Mouse (Mus musculus): Measurements from ENCODE around the gene Etv5.
"Not testable (repeated sequence)": the region's sequence is repeated elsewhere in the genome, so short reads cannot be mapped to it uniquely, and the experiment has no call there.

Gene Etv5

GRCm38 (mm10) chr16:22398354-22398753 lies 41.2 kb downstream of the Etv5 start:
- in situ Hi-C loops (cut with MboI, MseI): loop anchor here (25.0 kb wide), 1 partner anchor 414 kb away; the partner anchor contains the start of gene Crygs

GRCm38 (mm10) chr16:22396420-22396819 lies 43.1 kb downstream of the Etv5 start:
- in situ Hi-C loops (cut with MboI, MseI): loop anchor here (25.0 kb wide), 1 partner anchor 416 kb away; the partner anchor contains the start of gene Crygs

- in situ Hi-C loops (cut with MboI, MseI): loop anchor here (25.0 kb wide), 1 partner anchor 417 kb away; the partner anchor contains the start of gene Crygs
These were observed 44.2 kb downstream of the Etv5 start for GRCm38 (mm10) chr16:22395093-22395844.

- in situ Hi-C loops (cut with MboI, MseI): loop anchor here (25.0 kb wide), 1 partner anchor 422 kb away; the partner anchor contains the start of gene Crygs
These were observed 49.1 kb downstream of the Etv5 start for GRCm38 (mm10) chr16:22390348-22390897.

GRCm38 (mm10) chr16:22389146-22389911 lies 50.2 kb downstream of the Etv5 start:
- in situ Hi-C loops (cut with MboI, MseI): loop anchor here (25.0 kb wide), 1 partner anchor 423 kb away; the partner anchor contains the start of gene Crygs

- in situ Hi-C loops (cut with MboI, MseI): loop anchor here (25.0 kb wide), 1 partner anchor 425 kb away; the partner anchor contains the start of gene Crygs
These were observed 51.8 kb downstream of the Etv5 start for GRCm38 (mm10) chr16:22387731-22388130.

- in situ Hi-C loops (cut with MboI, MseI): loop anchor here (25.0 kb wide), 1 partner anchor 430 kb away; the partner anchor contains the start of gene Crygs
These were observed 57.5 kb downstream of the Etv5 start for GRCm38 (mm10) chr16:22382018-22382417.

- in situ Hi-C loops (cut with MboI, MseI): loop anchor here (25.0 kb wide), 1 partner anchor 431 kb away; the partner anchor contains the start of gene Crygs
These were observed 58.5 kb downstream of the Etv5 start for GRCm38 (mm10) chr16:22380981-22381380.

GRCm38 (mm10) chr16:22379986-22380385 lies 59.5 kb downstream of the Etv5 start:
- in situ Hi-C loops (cut with MboI, MseI): loop anchor here (10.0 to 25.0 kb wide), 2 partner anchors 175 to 432 kb away; partner anchors contain the start of gene Crygs

GRCm38 (mm10) chr16:22379342-22379741 lies 60.2 kb downstream of the Etv5 start:
- in situ Hi-C loops (cut with MboI, MseI): loop anchor here (10.0 to 25.0 kb wide), 2 partner anchors 175 to 433 kb away; partner anchors contain the start of gene Crygs

GRCm38 (mm10) chr16:22377714-22378113 lies 61.8 kb downstream of the Etv5 start:
- in situ Hi-C loops (cut with MboI, MseI): loop anchor here (10.0 to 25.0 kb wide), 2 partner anchors 177 to 435 kb away; partner anchors contain the start of gene Crygs

- in situ Hi-C loops (cut with MboI, MseI): loop anchor here (10.0 to 25.0 kb wide), 2 partner anchors 180 to 437 kb away; partner anchors contain the start of gene Crygs
These were observed 64.6 kb downstream of the Etv5 start for GRCm38 (mm10) chr16:22374898-22375297.

- in situ Hi-C loops (cut with MboI, MseI): loop anchor here (10.0 kb wide), 1 partner anchor 182 kb away; no protein-coding TSS in a partner anchor
These were observed 66.8 kb downstream of the Etv5 start for GRCm38 (mm10) chr16:22372701-22373124.

GRCm38 (mm10) chr16:22372225-22372624 lies 67.3 kb downstream of the Etv5 start:
- in situ Hi-C loops (cut with MboI, MseI): loop anchor here (10.0 kb wide), 1 partner anchor 183 kb away; no protein-coding TSS in a partner anchor

GRCm38 (mm10) chr16:22367099-22367498 lies 72.4 kb downstream of the Etv5 start:
- in situ Hi-C loops (cut with MboI, MseI): no loop called here

- in situ Hi-C loops (cut with MboI, MseI): no loop called here
These were observed 73.5 kb downstream of the Etv5 start for GRCm38 (mm10) chr16:22366040-22366439.

GRCm38 (mm10) chr16:22365596-22365995 lies 73.9 kb downstream of the Etv5 start:
- in situ Hi-C loops (cut with MboI, MseI): no loop called here

GRCm38 (mm10) chr16:22358701-22359354 lies 80.7 kb downstream of the Etv5 start:
- in situ Hi-C loops (cut with MboI, MseI): no loop called here

GRCm38 (mm10) chr16:22354177-22354576 lies 85.3 kb downstream of the Etv5 start:
- in situ Hi-C loops (cut with MboI, MseI): not testable (repeated sequence)

GRCm38 (mm10) chr16:22353639-22354038 lies 85.9 kb downstream of the Etv5 start:
- in situ Hi-C loops (cut with MboI, MseI): no loop called here

GRCm38 (mm10) chr16:22351194-22351593 lies 88.3 kb downstream of the Etv5 start:
- in situ Hi-C loops (cut with MboI, MseI): no loop called here
